Mouse (Mus musculus): ENCODE results near the gene Gm21775. TPM values are rescaled to one million over a fixed set of nuclear protein-coding genes. Genes with fewer than 3 reads are reported as not detected.

Gm21775 gene
- not detected in 2 replicates for polyA plus RNA-seq (2012; rRNA removed)

GRCm38 (mm10) chrY:10553153-10553552, at the start of gene Gm21775:
TSS of gene Gm21775 (plus strand) at chrY:10553453.

GRCm38 (mm10) chrY:10535942-10536341, 17.3 kb upstream of the Gm21775 start, which contains the start of gene Gm20737:
TSS of gene Gm20737 (minus strand) at chrY:10536042.

Other genes with a start within 250 kb of the Gm21775 start
- not detected in 2 replicates for gene Gm20834, start 228.9 kb upstream of the Gm21775 start, polyA plus RNA-seq (2012; rRNA removed)
- not detected in 2 replicates for gene Gm28510, start 140.7 kb upstream of the Gm21775 start, polyA plus RNA-seq (2012; rRNA removed)
- gene Gm20737, start 17.4 kb upstream of the Gm21775 start, polyA plus RNA-seq (2012; rRNA removed) = not detected in 2 replicates
- not detected in 2 replicates for gene Gm21900, start 62.9 kb downstream of the Gm21775 start, polyA plus RNA-seq (2012; rRNA removed)
- gene Gm20777, start 199.0 kb downstream of the Gm21775 start, polyA plus RNA-seq (2012; rRNA removed) = not detected in 2 replicates